Comparison of ENCODE assay signal across 18 mouse cellular contexts in genomic region chr12:3784258-3784657, GRCm38 (mm10). TPM values are rescaled to one million over a fixed set of nuclear protein-coding genes. Genes with fewer than 3 reads are reported as not detected.
DNase-seq lines count a peak whose midpoint lies in the region; ATAC-seq and TF ChIP-seq lines count a peak whose summit lies in the region.
"Had no signal": no experiment of that assay in that cellular context is flagged by ENCODE, and none has a peak within 500 bp of the region (broad histone marks: within the 10 kb centered on the region; RNA-seq: fewer than 3 reads in every experiment).

No protein-coding gene starts in this region.

- H3K9me3 ChIP-seq in forebrain, postnatal 0 days (ENCODE audit: low read length): no peaks in the 10 kb centered on the region
- H3K9me3 ChIP-seq in forebrain, embryonic 13.5 days (replicated peaks): no peaks in the 10 kb centered on the region
- H3K9me3 ChIP-seq in kidney, embryonic 16.5 days (ENCODE audit: low read length): no peaks in the 10 kb centered on the region
- H3K9me3 ChIP-seq in midbrain, embryonic 16.5 days (replicated peaks; ENCODE audit: control insufficient read depth, low read length, poor library complexity, severe bottlenecking): no peaks in the 10 kb centered on the region
- H3K9me3 ChIP-seq in midbrain, embryonic 14.5 days (ENCODE audit: control insufficient read depth, low read length): no peaks in the 10 kb centered on the region
- H3K9me3 ChIP-seq: embryonic facial prominence, embryonic 10.5 days; heart, embryonic 13.5 days; liver, embryonic 12.5 days had no signal

- H3K4me2 ChIP-seq in forebrain, postnatal 0 days (ENCODE audit: low read depth): no peak overlapping the region
- no peak overlapping the region for H3K4me2 ChIP-seq in forebrain, embryonic 13.5 days
- no peak overlapping the region for H3K4me2 ChIP-seq in kidney, embryonic 16.5 days (replicated peaks; ENCODE audit: low read depth, low read length)
- H3K4me2 ChIP-seq in midbrain, embryonic 16.5 days (ENCODE audit: low read length): no peak overlapping the region
- H3K4me2 ChIP-seq in midbrain, embryonic 14.5 days (ENCODE audit: low read length): no peak overlapping the region
- H3K4me2 ChIP-seq: heart, embryonic 13.5 days; liver, embryonic 12.5 days had no signal

- no peak overlapping the region for H3K4me3 ChIP-seq in forebrain, postnatal 0 days (ENCODE audit: low read depth, low read length)
- no peak overlapping the region for H3K4me3 ChIP-seq in forebrain, embryonic 13.5 days
- H3K4me3 ChIP-seq in kidney, embryonic 16.5 days (ENCODE audit: low read length): no peak overlapping the region
- H3K4me3 ChIP-seq in midbrain, embryonic 16.5 days (ENCODE audit: low read depth, low read length): no peak overlapping the region
- no peak overlapping the region for H3K4me3 ChIP-seq in midbrain, embryonic 14.5 days (replicated peaks; ENCODE audit: low read depth, low read length)
- H3K4me3 ChIP-seq: embryonic facial prominence, embryonic 10.5 days; erythroblast, embryonic 14.5 days; heart, embryonic 13.5 days; liver, embryonic 12.5 days had no signal

- WGBS in forebrain, postnatal 0 days: 55% methylated on average over 2 of the region's 2 CpGs
- 78% methylated on average over 2 of the region's 2 CpGs for WGBS in forebrain, embryonic 13.5 days
- 81% methylated on average over 2 of the region's 2 CpGs for whole genome bisulfite sequencing in kidney, embryonic 16.5 days
- 61% methylated on average over 2 of the region's 2 CpGs for WGBS in midbrain, embryonic 16.5 days
- WGBS in midbrain, embryonic 14.5 days: 55% methylated on average over 2 of the region's 2 CpGs

- no peak for DNase-seq in forebrain, postnatal 0 days
- no peak for DNase-seq in kidney, adult 8-10 months
- no peak for DNase-seq in midbrain, embryonic 14.5 days
- no peak for DNase-seq in layer of hippocampus, adult 8-10 months (ENCODE audit: low spot score in 2 of 2)
- DNase-seq in right cerebral cortex, postnatal 36 days (ENCODE audit: low spot score in 2 of 2): no peak
- DNase-seq: cerebellum, postnatal 25 days; gastrocnemius, postnatal 25 days; heart, postnatal 4 days; kidney, postnatal 36 days; retina, postnatal 1 day; thymus, postnatal 25 days had no signal

- no peaks in the 10 kb centered on the region for H3K36me3 ChIP-seq in forebrain, postnatal 0 days (ENCODE audit: insufficient read depth)
- H3K36me3 ChIP-seq in forebrain, embryonic 13.5 days (ENCODE audit: poor library complexity, severe bottlenecking): no peaks in the 10 kb centered on the region
- no peaks in the 10 kb centered on the region for H3K36me3 ChIP-seq in kidney, embryonic 16.5 days (ENCODE audit: insufficient read depth, low read length)
- H3K36me3 ChIP-seq in midbrain, embryonic 16.5 days (ENCODE audit: control insufficient read depth, insufficient read depth, low read length): no peaks in the 10 kb centered on the region
- no peaks in the 10 kb centered on the region for H3K36me3 ChIP-seq in midbrain, embryonic 14.5 days (ENCODE audit: control insufficient read depth, insufficient read depth, low read length)
- H3K36me3 ChIP-seq: embryonic facial prominence, embryonic 10.5 days; heart, embryonic 13.5 days; liver, embryonic 12.5 days had no signal

- TF ChIP-seq CTCF in forebrain, postnatal 0 days (IDR thresholded peaks at IDR 0.05; ENCODE audit: low read depth): no peak

- no peak overlapping the region for H3K9ac ChIP-seq in forebrain, postnatal 0 days
- H3K9ac ChIP-seq in forebrain, embryonic 13.5 days: no peak overlapping the region
- H3K9ac ChIP-seq in kidney, embryonic 16.5 days (replicated peaks; ENCODE audit: low read length): no peak overlapping the region
- no peak overlapping the region for H3K9ac ChIP-seq in midbrain, embryonic 16.5 days (ENCODE audit: low read depth, low read length)
- no peak overlapping the region for H3K9ac ChIP-seq in midbrain, embryonic 14.5 days (replicated peaks; ENCODE audit: low read length)
- H3K9ac ChIP-seq: liver, embryonic 12.5 days had no signal

- H3K4me1 ChIP-seq in forebrain, postnatal 0 days (ENCODE audit: insufficient read depth): peaks cover 16% of the 10 kb centered on the region; the same call in 1 of the 2 replicates
- peaks cover 49% of the 10 kb centered on the region for H3K4me1 ChIP-seq in forebrain, embryonic 13.5 days
- peaks cover 78% of the 10 kb centered on the region for H3K4me1 ChIP-seq in kidney, embryonic 16.5 days (ENCODE audit: insufficient read depth, low read length)
- H3K4me1 ChIP-seq in midbrain, embryonic 16.5 days (ENCODE audit: control insufficient read depth, insufficient read depth, low read length): peaks cover 54% of the 10 kb centered on the region
- H3K4me1 ChIP-seq in midbrain, embryonic 14.5 days (ENCODE audit: control insufficient read depth, insufficient read depth, low read length): peaks cover 53% of the 10 kb centered on the region

- ATAC-seq in forebrain, postnatal 0 days: peak; percentile 16; the same call in 1 of the 2 replicates
- ATAC-seq in forebrain, embryonic 13.5 days: no peak
- ATAC-seq in kidney, embryonic 16.5 days (ENCODE audit: low FRiP score, low TSS enrichment): no peak
- no peak for ATAC-seq in midbrain, embryonic 16.5 days
- no peak for ATAC-seq in midbrain, embryonic 14.5 days (ENCODE audit: low FRiP score, low TSS enrichment)
- ATAC-seq: liver, embryonic 12.5 days had no signal

- no peaks in the 10 kb centered on the region for H3K27me3 ChIP-seq in forebrain, postnatal 0 days (ENCODE audit: insufficient read depth, low read length)
- H3K27me3 ChIP-seq in forebrain, embryonic 13.5 days: peaks cover 3% of the 10 kb centered on the region; the same call in 1 of the 2 replicates
- H3K27me3 ChIP-seq in kidney, embryonic 16.5 days (ENCODE audit: insufficient read depth, low read length): no peaks in the 10 kb centered on the region
- no peaks in the 10 kb centered on the region for H3K27me3 ChIP-seq in midbrain, embryonic 16.5 days (ENCODE audit: control insufficient read depth, insufficient read depth, low read depth, low read length)
- no peaks in the 10 kb centered on the region for H3K27me3 ChIP-seq in midbrain, embryonic 14.5 days (ENCODE audit: control insufficient read depth, insufficient read depth, low read length)
- H3K27me3 ChIP-seq: heart, embryonic 13.5 days had no signal

- H3K27ac ChIP-seq in forebrain, postnatal 0 days (ENCODE audit: low read depth, low read length): no peak overlapping the region
- H3K27ac ChIP-seq in forebrain, embryonic 13.5 days: no peak overlapping the region
- peak overlapping the region; percentile 61 for H3K27ac ChIP-seq in kidney, embryonic 16.5 days (ENCODE audit: low read length)
- H3K27ac ChIP-seq in midbrain, embryonic 16.5 days (ENCODE audit: low read length): peak overlapping the region; percentile 22; the same call in 1 of the 2 replicates
- no peak overlapping the region for H3K27ac ChIP-seq in midbrain, embryonic 14.5 days (replicated peaks; ENCODE audit: low read depth, low read length)
- H3K27ac ChIP-seq: heart, embryonic 13.5 days; liver, embryonic 12.5 days had no signal

RNA-seq across cellular contexts. Expression of gene Dnmt3a, which starts 21.5 kb away (rescaled TPM):
- 54.8 and 72.8 TPM in 2 replicates for total RNA-seq in forebrain, postnatal 0 days (2014; rRNA removed)
- polyA plus RNA-seq in forebrain, postnatal 0 days (2015; fragmentation: Nextera tagmentation; extraction: Ambion mirVana): 51.1 and 91.4 TPM in 2 replicates
- 98.5 and 110 TPM in 2 replicates for polyA plus RNA-seq in forebrain, embryonic 13.5 days (2015; fragmentation: Nextera tagmentation; extraction: Ambion mirVana)
- 82.9 and 88.1 TPM in 2 replicates for polyA plus RNA-seq in kidney, embryonic 16.5 days (2015; fragmentation: Nextera tagmentation; extraction: Ambion mirVana)
- 112 and 125 TPM in 2 replicates for polyA plus RNA-seq in midbrain, embryonic 16.5 days (2015; fragmentation: Nextera tagmentation; extraction: Ambion mirVana)
- polyA plus RNA-seq in midbrain, embryonic 14.5 days (2014; fragmentation: Nextera tagmentation; extraction: Ambion mirVana): 53.9 and 65.3 TPM in 2 replicates
- total RNA-seq in layer of hippocampus, adult 8-10 months (2022): 10 to 100 TPM; 74.0 to 91.8 (median 80.6) TPM

Comparison
In these comparisons a context has a peak if more than half of its experiments do, and no peak if none do; other contexts are left out.
1. H3K27ac ChIP-seq: peak in kidney, embryonic 16.5 days (single experiment) and midbrain, embryonic 16.5 days (single experiment); none in forebrain, postnatal 0 days (single experiment), forebrain, embryonic 13.5 days (single experiment) and midbrain, embryonic 14.5 days (single experiment).